Mouse (Mus musculus): ENCODE data around the gene Cpa4. TPM values are rescaled to one million over a fixed set of nuclear protein-coding genes. Genes with fewer than 3 reads are reported as not detected.

Cpa4 gene
- polyA plus RNA-seq, 1 experiment from 2014 or later = 5.6 TPM

DNA sequence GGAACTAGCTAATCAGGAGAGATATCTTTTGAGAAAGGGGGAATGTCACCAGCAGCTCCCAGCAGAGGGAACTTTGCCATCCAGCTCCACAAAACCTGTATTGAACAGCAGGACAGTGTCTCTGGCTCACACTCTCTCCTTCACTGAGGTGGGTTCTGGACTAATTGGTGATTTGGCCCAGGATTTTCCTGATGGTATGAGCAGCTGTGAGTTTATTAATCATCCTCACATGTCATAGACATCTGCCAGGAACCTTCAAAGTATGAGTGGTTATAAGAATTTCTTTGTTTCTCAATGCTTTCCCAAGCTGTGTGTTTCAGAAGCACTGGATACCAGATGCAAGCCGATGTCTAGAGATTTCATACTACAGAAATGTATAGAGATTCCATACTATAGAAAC lies 6.8 kb downstream of the Cpa4 start:
- H3K9ac ChIP-seq (ENCODE audit: low read length) = no peak overlapping the region
- DNase-seq (ENCODE audit: low spot score) (no peak), ATAC-seq (replicated peaks; ENCODE audit: low FRiP score) (no peak)
- H3K4me1 ChIP-seq (replicated peaks; ENCODE audit: control insufficient read depth, insufficient read depth, low read length) = peaks cover 10% of the 10 kb centered on the region
- H3K27ac ChIP-seq (ENCODE audit: low read depth, low read length) = no peak overlapping the region
- H3K27me3 ChIP-seq (ENCODE audit: control insufficient read depth, insufficient read depth, low read length) = no peaks in the 10 kb centered on the region
- no peak overlapping the region for H3K4me3 ChIP-seq (ENCODE audit: low read depth, low read length)
- H3K9me3 ChIP-seq (ENCODE audit: control insufficient read depth, low read length) = no peaks in the 10 kb centered on the region
- H3K4me2 ChIP-seq (ENCODE audit: low read depth, low read length, severe bottlenecking) = no peak overlapping the region
- no peaks in the 10 kb centered on the region for H3K36me3 ChIP-seq (ENCODE audit: control insufficient read depth, insufficient read depth, low read length)
- WGBS = 100% methylated on average over 1 of the region's 1 CpGs

DNA sequence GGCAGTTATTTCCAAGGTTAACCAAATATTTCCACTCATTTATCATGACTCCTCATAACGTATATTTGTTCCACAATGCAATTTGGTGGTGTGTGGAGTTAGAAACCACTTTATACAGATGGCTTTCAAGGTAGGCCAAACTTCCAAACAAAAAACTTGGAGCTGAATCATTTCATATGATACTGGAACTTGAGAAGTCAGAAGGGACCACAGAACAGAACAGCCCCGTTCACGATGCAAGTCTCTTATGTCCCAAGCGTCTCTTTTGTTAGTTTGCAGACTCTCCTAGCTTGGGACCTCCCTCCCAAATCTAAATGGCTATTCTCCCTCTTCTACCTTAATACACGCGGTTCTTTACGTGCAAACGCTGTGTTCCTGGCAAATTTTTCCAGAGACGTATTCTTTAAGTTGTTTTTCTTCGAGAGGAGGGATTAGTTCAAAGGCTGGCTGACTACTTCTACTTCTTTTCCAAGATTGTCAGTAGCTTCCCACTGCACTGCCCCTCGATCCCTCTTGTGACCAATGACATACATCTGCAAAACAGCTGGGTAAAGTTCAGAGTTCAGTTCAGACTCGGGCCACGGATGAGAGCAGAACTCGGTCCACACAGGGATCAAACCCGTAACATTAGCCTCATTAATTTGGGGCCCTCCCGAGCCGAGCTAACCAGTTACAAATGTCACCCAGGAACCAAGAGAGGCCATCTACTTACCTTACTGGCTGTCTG lies 8.5 kb downstream of the Cpa4 start:
- Histone ChIP-seq H3K4me1 (replicated peaks; ENCODE audit: control insufficient read depth, insufficient read depth, low read length) (peaks cover 17% of the 10 kb centered on the region), H3K27me3 (ENCODE audit: control insufficient read depth, insufficient read depth, low read length) (no peaks in the 10 kb centered on the region), H3K27ac (ENCODE audit: low read depth, low read length) (no peak overlapping the region), H3K4me2 (ENCODE audit: low read depth, low read length, severe bottlenecking) (no peak overlapping the region), H3K9ac (ENCODE audit: low read length) (no peak overlapping the region), H3K9me3 (ENCODE audit: control insufficient read depth, low read length) (no peaks in the 10 kb centered on the region), H3K4me3 (ENCODE audit: low read depth, low read length) (no peak overlapping the region), H3K36me3 (ENCODE audit: control insufficient read depth, insufficient read depth, low read length) (no peaks in the 10 kb centered on the region)
- DNase-seq (ENCODE audit: low spot score) = no peak
- WGBS = 71% methylated on average over 17 of the region's 17 CpGs
- ATAC-seq (replicated peaks; ENCODE audit: low FRiP score) = no peak

DNA sequence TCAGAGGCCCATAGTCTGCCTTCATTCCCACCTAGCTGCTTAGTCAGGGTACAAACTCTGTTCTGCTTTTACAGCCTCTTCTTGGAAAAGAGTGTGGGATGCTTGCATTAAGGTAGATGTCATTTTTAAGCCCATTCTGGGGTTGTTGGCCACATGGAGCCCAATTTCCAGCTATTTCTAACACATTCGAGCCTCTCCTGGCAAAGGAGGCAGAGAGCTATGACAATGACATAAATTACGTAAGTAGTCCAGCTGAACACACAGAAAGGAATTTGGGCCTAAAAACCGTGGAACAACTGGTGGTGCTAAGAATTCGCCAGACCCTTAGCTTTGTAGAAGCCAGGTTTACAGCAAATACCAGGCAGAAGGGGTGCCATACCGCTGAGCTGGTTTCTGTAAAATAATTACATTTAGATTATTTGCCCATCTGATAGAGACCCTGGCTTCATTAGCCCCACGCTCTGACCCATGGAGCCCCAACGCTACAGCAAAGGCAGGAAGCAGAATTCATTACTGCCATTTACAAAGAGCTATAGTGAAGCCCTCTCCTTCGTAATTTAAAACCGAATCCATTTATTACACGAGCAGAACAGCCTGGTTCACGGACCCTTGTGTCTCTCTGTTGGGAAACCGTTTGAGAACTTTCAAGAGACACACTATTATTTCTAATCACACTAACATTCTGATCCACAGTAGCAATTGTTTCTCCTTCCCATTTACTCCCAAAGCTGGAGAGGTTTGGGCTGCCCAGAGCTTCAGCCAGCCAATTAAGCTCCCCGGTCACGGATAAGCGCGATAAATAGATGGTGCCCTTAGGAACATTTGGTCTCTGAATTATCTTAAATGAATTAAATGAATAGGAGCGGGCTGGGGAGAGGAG lies 12.0 kb downstream of the Cpa4 start:
- no peaks in the 10 kb centered on the region for H3K36me3 ChIP-seq (ENCODE audit: control insufficient read depth, insufficient read depth, low read length)
- H3K4me2 ChIP-seq (ENCODE audit: low read depth, low read length, severe bottlenecking) = 0 out of 2 replicates have a peak overlapping the region, but pooled peaks have one; percentile 5
- H3K4me1 ChIP-seq (replicated peaks; ENCODE audit: control insufficient read depth, insufficient read depth, low read length) = peaks cover 10% of the 10 kb centered on the region; the same call in 1 of the 2 replicates
- 33% methylated on average over 17 of the region's 17 CpGs for WGBS
- ATAC-seq (replicated peaks; ENCODE audit: low FRiP score) (peak; percentile 82), DNase-seq (ENCODE audit: low spot score) (peak; percentile 58)
- H3K9me3 ChIP-seq (ENCODE audit: control insufficient read depth, low read length) = no peaks in the 10 kb centered on the region
- H3K27ac ChIP-seq (ENCODE audit: low read depth, low read length) = peak overlapping the region; percentile 71
- H3K27me3 ChIP-seq (ENCODE audit: control insufficient read depth, insufficient read depth, low read length) = no peaks in the 10 kb centered on the region
- H3K9ac ChIP-seq (ENCODE audit: low read length) = no peak overlapping the region; the same call in 1 of the 2 replicates
- H3K4me3 ChIP-seq (ENCODE audit: low read depth, low read length) = no peak overlapping the region

DNA sequence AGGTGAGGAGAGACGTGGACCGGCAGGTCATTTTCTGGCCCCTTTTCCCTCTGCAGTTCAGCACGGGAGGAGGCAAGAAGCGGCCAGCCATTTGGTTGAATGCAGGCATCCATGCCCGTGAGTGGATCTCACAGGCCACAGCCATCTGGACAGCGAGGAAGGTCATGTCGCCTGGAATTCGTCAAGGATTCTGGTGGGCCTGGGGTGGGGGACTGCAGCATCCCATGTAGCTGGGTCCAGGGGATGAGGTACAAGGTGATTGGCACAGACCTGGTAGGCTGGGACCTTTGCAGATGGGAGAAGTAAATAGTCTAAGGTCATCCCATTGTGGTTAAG lies 12.6 kb downstream of the Cpa4 start:
- Histone ChIP-seq H3K9me3 (ENCODE audit: control insufficient read depth, low read length) (no peaks in the 10 kb centered on the region), H3K4me1 (replicated peaks; ENCODE audit: control insufficient read depth, insufficient read depth, low read length) (peaks cover 10% of the 10 kb centered on the region; the same call in 1 of the 2 replicates), H3K27ac (ENCODE audit: low read depth, low read length) (peak overlapping the region; percentile 71), H3K27me3 (ENCODE audit: control insufficient read depth, insufficient read depth, low read length) (no peaks in the 10 kb centered on the region), H3K36me3 (ENCODE audit: control insufficient read depth, insufficient read depth, low read length) (no peaks in the 10 kb centered on the region), H3K9ac (ENCODE audit: low read length) (no peak overlapping the region), H3K4me3 (ENCODE audit: low read depth, low read length) (no peak overlapping the region), H3K4me2 (ENCODE audit: low read depth, low read length, severe bottlenecking) (peak overlapping the region; percentile 5; the same call in 1 of the 2 replicates)
- ATAC-seq (replicated peaks; ENCODE audit: low FRiP score) (0 out of 2 replicates have a peak, but pooled peaks have one; percentile 58), DNase-seq (ENCODE audit: low spot score) (peak; percentile 60)
- 38% methylated on average over 8 of the region's 8 CpGs for WGBS

DNA sequence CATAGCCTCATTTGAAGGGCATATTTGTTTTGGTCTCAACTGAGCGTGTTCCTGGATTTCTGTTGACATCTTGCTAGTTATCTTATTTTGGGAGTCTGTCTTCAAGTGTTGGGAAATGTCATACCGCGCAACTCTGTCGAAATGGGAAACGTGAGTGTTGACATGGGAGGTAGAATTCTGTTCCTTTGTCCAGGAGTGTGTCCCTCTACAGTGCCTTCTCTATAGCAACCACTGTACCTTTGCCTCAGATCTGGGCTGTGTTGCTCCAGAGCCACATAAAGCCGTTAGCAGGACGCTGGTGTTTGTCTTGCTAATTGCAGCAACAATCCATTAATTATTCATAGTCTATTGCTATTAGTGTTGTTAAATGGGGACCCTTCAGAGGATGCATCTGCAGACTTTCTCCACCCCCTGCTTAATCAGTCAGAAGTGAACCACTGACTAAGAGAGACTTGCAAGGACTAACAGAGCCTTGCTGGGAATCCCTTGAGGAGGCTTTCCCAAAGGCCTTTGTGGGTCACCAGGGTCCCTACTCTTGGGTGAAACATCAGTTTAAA lies 18.8 kb downstream of the Cpa4 start:
- H3K4me3 ChIP-seq (ENCODE audit: low read depth, low read length) = no peak overlapping the region
- H3K36me3 ChIP-seq (ENCODE audit: control insufficient read depth, insufficient read depth, low read length) = no peaks in the 10 kb centered on the region
- no peak for ATAC-seq (replicated peaks; ENCODE audit: low FRiP score)
- H3K4me2 ChIP-seq (ENCODE audit: low read depth, low read length, severe bottlenecking) = no peak overlapping the region
- no peak overlapping the region for H3K27ac ChIP-seq (ENCODE audit: low read depth, low read length)
- H3K9ac ChIP-seq (ENCODE audit: low read length) = no peak overlapping the region
- H3K9me3 ChIP-seq (ENCODE audit: control insufficient read depth, low read length) = no peaks in the 10 kb centered on the region
- H3K27me3 ChIP-seq (ENCODE audit: control insufficient read depth, insufficient read depth, low read length) = no peaks in the 10 kb centered on the region
- 81% methylated on average over 7 of the region's 7 CpGs for WGBS
- peaks cover 2% of the 10 kb centered on the region; the same call in 1 of the 2 replicates for H3K4me1 ChIP-seq (replicated peaks; ENCODE audit: control insufficient read depth, insufficient read depth, low read length)
- DNase-seq (ENCODE audit: low spot score) = peak; percentile 34

DNA sequence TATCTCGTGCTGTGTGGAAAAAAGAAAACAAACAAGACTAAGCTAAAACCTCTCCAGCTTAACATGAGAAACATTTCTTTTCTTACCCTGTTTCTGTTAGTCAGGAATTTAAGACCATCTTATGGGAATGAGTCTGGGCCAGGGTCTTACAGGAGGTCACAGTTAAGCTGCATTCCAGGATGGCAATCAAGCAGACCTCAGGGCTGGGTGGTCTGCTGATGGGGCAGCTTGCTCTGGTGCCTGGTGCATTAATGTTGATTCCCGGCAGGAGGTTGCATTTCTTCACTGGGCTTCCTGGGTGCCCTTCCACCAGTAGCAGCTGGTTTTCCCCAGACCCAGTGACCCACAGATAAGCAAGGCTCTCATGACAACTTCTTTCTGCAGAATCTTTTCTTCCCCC lies 21.6 kb downstream of the Cpa4 start:
- Histone ChIP-seq H3K27me3 (ENCODE audit: control insufficient read depth, insufficient read depth, low read length) (no peaks in the 10 kb centered on the region), H3K4me3 (ENCODE audit: low read depth, low read length) (no peak overlapping the region), H3K4me2 (ENCODE audit: low read depth, low read length, severe bottlenecking) (no peak overlapping the region), H3K9ac (ENCODE audit: low read length) (no peak overlapping the region), H3K36me3 (ENCODE audit: control insufficient read depth, insufficient read depth, low read length) (no peaks in the 10 kb centered on the region), H3K9me3 (ENCODE audit: control insufficient read depth, low read length) (no peaks in the 10 kb centered on the region), H3K4me1 (replicated peaks; ENCODE audit: control insufficient read depth, insufficient read depth, low read length) (peaks cover 2% of the 10 kb centered on the region; the same call in 1 of the 2 replicates), H3K27ac (ENCODE audit: low read depth, low read length) (no peak overlapping the region)
- no peak for ATAC-seq (replicated peaks; ENCODE audit: low FRiP score)
- peak; percentile 41 for DNase-seq (ENCODE audit: low spot score)
- 37% methylated on average over 2 of the region's 2 CpGs for WGBS

DNA sequence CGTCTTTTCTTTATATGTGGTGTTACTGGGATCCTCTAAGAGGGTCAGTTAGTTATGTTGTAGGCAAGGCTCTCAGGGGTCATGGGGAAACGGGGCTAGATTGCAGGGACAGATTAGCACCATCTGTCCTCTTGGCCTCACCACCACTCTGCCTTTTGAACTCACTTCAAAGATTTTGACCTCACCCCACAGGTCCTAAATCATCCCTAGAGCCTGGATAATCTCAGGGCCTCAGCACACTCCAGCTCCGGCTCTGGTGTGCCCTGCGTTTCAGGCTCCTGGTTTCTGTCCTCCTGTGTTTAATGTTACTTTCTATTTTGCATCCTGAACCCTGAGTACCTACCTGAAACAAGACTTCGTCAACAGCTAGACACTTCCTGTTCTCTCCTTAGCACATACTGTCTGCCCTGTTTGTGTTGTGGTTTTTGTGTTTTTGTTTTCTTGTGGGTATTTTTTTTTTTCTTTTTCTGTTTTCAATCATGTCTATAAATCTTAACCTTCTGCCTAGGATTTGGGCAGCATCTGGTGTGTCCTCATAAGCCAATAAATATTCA lies 23.8 kb downstream of the Cpa4 start:
- ATAC-seq (replicated peaks; ENCODE audit: low FRiP score) = no peak
- no peak overlapping the region for H3K9ac ChIP-seq (ENCODE audit: low read length)
- no peak overlapping the region for H3K27ac ChIP-seq (ENCODE audit: low read depth, low read length)

DNA sequence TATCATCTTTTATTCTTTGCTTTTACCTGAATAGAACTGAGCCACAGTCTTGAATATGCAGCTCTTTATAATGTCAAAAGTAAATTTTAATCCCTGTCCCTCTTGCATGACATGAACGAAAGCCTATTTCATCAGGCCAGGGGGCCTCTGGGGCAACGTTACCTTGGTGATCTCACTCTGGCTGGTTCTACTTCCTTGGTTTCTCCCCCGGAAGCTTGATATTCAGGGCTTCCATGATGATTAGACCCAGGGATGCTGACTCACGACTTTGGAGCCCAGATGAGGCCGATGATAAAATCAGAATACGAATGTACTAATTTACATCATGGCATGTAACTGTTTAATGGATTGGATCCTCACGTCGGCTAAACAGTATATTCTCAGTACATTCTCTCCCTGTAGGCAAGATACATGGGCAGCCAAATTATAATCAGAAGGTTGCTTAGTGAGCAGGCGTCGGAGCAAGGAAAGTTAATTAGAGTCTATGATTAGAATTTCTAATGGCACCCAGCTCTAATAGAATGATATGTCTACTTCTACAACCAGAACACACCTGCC lies 24.3 kb downstream of the Cpa4 start:
- ATAC-seq (replicated peaks; ENCODE audit: low FRiP score) (no peak), DNase-seq (ENCODE audit: low spot score) (peak; percentile 11)
- no peak overlapping the region for H3K9ac ChIP-seq (ENCODE audit: low read length)
- 79% methylated on average over 10 of the region's 10 CpGs for WGBS
- no peaks in the 10 kb centered on the region for H3K9me3 ChIP-seq (ENCODE audit: control insufficient read depth, low read length)
- no peak overlapping the region for H3K4me3 ChIP-seq (ENCODE audit: low read depth, low read length)
- no peaks in the 10 kb centered on the region; the same call in 1 of the 2 replicates for H3K4me1 ChIP-seq (replicated peaks; ENCODE audit: control insufficient read depth, insufficient read depth, low read length)
- no peaks in the 10 kb centered on the region for H3K27me3 ChIP-seq (ENCODE audit: control insufficient read depth, insufficient read depth, low read length)
- H3K36me3 ChIP-seq (ENCODE audit: control insufficient read depth, insufficient read depth, low read length) = no peaks in the 10 kb centered on the region
- H3K4me2 ChIP-seq (ENCODE audit: low read depth, low read length, severe bottlenecking) = no peak overlapping the region
- H3K27ac ChIP-seq (ENCODE audit: low read depth, low read length) = no peak overlapping the region

More for the DNA sequence above, 23.8 kb downstream of the Cpa4 start:
- DNase-seq (ENCODE audit: low spot score) = no peak
- Histone ChIP-seq H3K4me1 (replicated peaks; ENCODE audit: control insufficient read depth, insufficient read depth, low read length) (peaks cover 2% of the 10 kb centered on the region; the same call in 1 of the 2 replicates), H3K4me3 (ENCODE audit: low read depth, low read length) (no peak overlapping the region), H3K36me3 (ENCODE audit: control insufficient read depth, insufficient read depth, low read length) (no peaks in the 10 kb centered on the region), H3K27me3 (ENCODE audit: control insufficient read depth, insufficient read depth, low read length) (no peaks in the 10 kb centered on the region), H3K4me2 (ENCODE audit: low read depth, low read length, severe bottlenecking) (no peak overlapping the region), H3K9me3 (ENCODE audit: control insufficient read depth, low read length) (no peaks in the 10 kb centered on the region)
- WGBS = 74% methylated on average over 5 of the region's 5 CpGs
